Mouse (Mus musculus) embryonic fibroblast, embryonic 13.5 days (primary cell): ENCODE results near the gene Fkbpl.

Experiments
- CTCF ChIP-seq: IDR thresholded peaks from 2 replicates; pipeline ENCODE4 v1.5.1; 2011; ENCODE audit warnings: mild to moderate bottlenecking, control low read depth, low read length, moderate library complexity, borderline replicate concordance; ENCODE audit not compliant: insufficient read depth
- POLR2A ChIP-seq: IDR thresholded peaks from 2 replicates; pipeline ENCODE4 v1.6.1; 2011; ENCODE audit warnings: low read depth, mild to moderate bottlenecking, control low read depth, low read length, moderate library complexity

- TF ChIP-seq POLR2A (no peak), CTCF (no peak)
Measured at GRCm38 (mm10) chr17:34674524-34675204, 30.1 kb downstream of the Fkbpl start.
